Comparison of ENCODE assay signal across 9 mouse cellular contexts in genomic region chr7:99965020-99965841, GRCm38 (mm10). TPM values are rescaled to one million over a fixed set of nuclear protein-coding genes. Genes with fewer than 3 reads are reported as not detected.
A peak's percentile ranks its signal among the peaks of the same experiment; 100 is the strongest.
DNase-seq lines count a peak whose midpoint lies in the region; ATAC-seq lines count a peak whose summit lies in the region.
"Had no signal": no experiment of that assay in that cellular context is flagged by ENCODE, and none has a peak within 500 bp of the region (broad histone marks: within the 10 kb centered on the region; RNA-seq: fewer than 3 reads in every experiment).

No protein-coding gene starts in this region.

- peak overlapping the region; percentile 35 for H3K4me2 ChIP-seq in heart, embryonic 13.5 days
- peak overlapping the region; percentile 37 for H3K4me2 ChIP-seq in midbrain, embryonic 13.5 days (replicated peaks)

- H3K4me1 ChIP-seq in heart, embryonic 13.5 days = peaks cover 64% of the 10 kb centered on the region
- H3K4me1 ChIP-seq in midbrain, embryonic 13.5 days (replicated peaks) = peaks cover 58% of the 10 kb centered on the region

- ATAC-seq in frontal cortex, adult (ENCODE audit: low TSS enrichment) = peak; percentile 64
- ATAC-seq in heart, embryonic 13.5 days (ENCODE audit: extremely low read depth, insufficient number of reproducible peaks, low FRiP score, low TSS enrichment) = no peak
- peak; percentile 69 for ATAC-seq in midbrain, embryonic 13.5 days

- no peaks in the 10 kb centered on the region for H3K36me3 ChIP-seq in heart, embryonic 13.5 days
- no peaks in the 10 kb centered on the region for H3K36me3 ChIP-seq in midbrain, embryonic 13.5 days

- H3K27ac ChIP-seq in heart, embryonic 13.5 days (replicated peaks) = peak overlapping the region; percentile 65
- peak overlapping the region; percentile 75 for H3K27ac ChIP-seq in midbrain, embryonic 13.5 days

- WGBS in heart, embryonic 13.5 days = 34% methylated on average over 9 of the region's 9 CpGs
- whole genome bisulfite sequencing in midbrain, embryonic 13.5 days = 33% methylated on average over 9 of the region's 9 CpGs

- peak overlapping the region; percentile 68; the same call in 1 of the 2 replicates for H3K9ac ChIP-seq in heart, embryonic 13.5 days
- H3K9ac ChIP-seq in midbrain, embryonic 13.5 days (replicated peaks) = peak overlapping the region; percentile 55; the same call in 1 of the 2 replicates

- DNase-seq in frontal cortex, postnatal 25 days (ENCODE audit: low spot score in 2 of 2) = no peak
- peak; percentile 49 for DNase-seq in cerebellum, adult 9-11 months
- DNase-seq in kidney, postnatal 10 days = peak; percentile 52
- DNase-seq in spleen, postnatal 36 days (ENCODE audit: low spot score in 2 of 2) = no peak
- no peak for DNase-seq in lung, postnatal 25 days (ENCODE audit: low spot score)

- H3K27me3 ChIP-seq in heart, embryonic 13.5 days (replicated peaks) = no peaks in the 10 kb centered on the region
- no peaks in the 10 kb centered on the region for H3K27me3 ChIP-seq in midbrain, embryonic 13.5 days

- H3K9me3 ChIP-seq in heart, embryonic 13.5 days = no peaks in the 10 kb centered on the region
- H3K9me3 ChIP-seq in midbrain, embryonic 13.5 days = no peaks in the 10 kb centered on the region

- H3K4me3 ChIP-seq in heart, embryonic 13.5 days = no peak overlapping the region
- no peak overlapping the region for H3K4me3 ChIP-seq in midbrain, embryonic 13.5 days (replicated peaks)

RNA-seq across cellular contexts. Expression of gene Rnf169, which starts 15.0 kb away (rescaled TPM):
- 2.7 and 2.8 TPM in 2 replicates for polyA plus RNA-seq in heart, embryonic 13.5 days (2015; fragmentation: Nextera tagmentation; extraction: Ambion mirVana)
- 5.0 and 5.5 TPM in 2 replicates for polyA plus RNA-seq in midbrain, embryonic 13.5 days (2015; fragmentation: Nextera tagmentation; extraction: Ambion mirVana)

RNA-seq across cellular contexts. Expression of gene Chrdl2, which starts 40.7 kb away (rescaled TPM):
- 0.48 and 0.49 TPM in 2 replicates for polyA plus RNA-seq in heart, embryonic 13.5 days (2015; fragmentation: Nextera tagmentation; extraction: Ambion mirVana)
- not detected in 2 replicates for polyA plus RNA-seq in midbrain, embryonic 13.5 days (2015; fragmentation: Nextera tagmentation; extraction: Ambion mirVana)
- polyA plus RNA-seq: C2C12 had no signal

Comparison
In these comparisons a context has a peak if more than half of its experiments do, and no peak if none do; other contexts are left out.
1. DNase-seq: peak in cerebellum, adult 9-11 months (single experiment) and kidney, postnatal 10 days (single experiment); none in frontal cortex, postnatal 25 days (0 of 2), spleen, postnatal 36 days (0 of 2) and lung, postnatal 25 days (single experiment).